Mouse (Mus musculus): ENCODE data around the gene Rapgef4.

Rapgef4 gene

DNA sequence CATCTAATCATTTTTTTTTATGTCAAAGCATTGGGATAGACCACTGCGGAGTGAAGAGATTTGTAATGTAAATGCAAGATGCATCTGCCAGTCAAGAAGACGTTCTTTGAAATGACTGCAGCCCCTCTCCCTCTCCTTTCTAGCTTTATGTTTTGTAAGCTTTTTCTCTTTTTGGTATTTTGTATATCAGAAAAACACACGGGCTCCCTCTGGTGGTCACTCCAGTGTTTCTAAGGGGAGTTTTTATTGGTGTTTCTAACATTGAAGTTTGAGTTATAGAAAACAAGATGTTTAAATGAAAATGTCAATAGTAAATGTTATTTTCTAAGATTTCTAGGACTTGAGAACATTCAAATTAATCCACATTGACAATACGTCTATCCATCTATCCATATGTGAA, 168.0 kb downstream of the Rapgef4 start:
- DNase-seq (ENCODE audit: low spot score): peak; percentile 74

DNA sequence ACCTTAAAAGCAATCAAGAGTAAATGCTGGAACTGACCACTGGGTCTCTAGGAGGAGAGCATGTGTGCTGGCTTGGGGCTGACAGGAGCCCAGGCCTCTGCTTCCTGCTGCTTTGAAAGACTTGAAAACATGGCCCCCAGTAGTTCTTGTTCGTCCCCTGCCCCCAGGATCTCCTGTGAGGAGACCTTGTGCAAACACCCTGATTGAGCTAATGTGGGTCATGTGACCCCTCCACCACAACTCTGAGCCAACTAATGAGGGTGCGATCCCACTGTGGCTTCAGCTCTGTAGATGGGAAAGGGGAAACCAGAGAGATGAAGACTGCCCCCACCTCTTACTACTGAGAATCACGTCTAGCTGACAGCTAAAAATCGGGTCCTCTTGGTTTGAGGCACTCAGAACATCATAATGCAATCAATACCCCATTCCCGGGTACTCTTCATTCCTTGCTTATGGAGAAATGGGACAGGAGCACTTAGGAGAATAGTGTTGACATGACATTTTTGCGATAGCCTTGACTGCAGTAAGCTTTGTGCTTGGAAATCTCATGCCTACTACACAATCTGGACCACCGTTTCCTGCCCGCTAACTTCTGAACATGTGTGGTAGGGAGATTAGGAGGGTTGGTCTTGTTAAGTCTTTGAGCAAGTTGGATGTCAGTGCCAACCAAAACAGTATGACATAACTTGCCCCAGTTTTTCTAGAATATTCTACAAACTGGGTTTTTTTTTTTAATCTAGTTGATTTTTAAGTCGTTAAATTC, 170.9 kb downstream of the Rapgef4 start:
- no peak for DNase-seq (ENCODE audit: low spot score)

DNA sequence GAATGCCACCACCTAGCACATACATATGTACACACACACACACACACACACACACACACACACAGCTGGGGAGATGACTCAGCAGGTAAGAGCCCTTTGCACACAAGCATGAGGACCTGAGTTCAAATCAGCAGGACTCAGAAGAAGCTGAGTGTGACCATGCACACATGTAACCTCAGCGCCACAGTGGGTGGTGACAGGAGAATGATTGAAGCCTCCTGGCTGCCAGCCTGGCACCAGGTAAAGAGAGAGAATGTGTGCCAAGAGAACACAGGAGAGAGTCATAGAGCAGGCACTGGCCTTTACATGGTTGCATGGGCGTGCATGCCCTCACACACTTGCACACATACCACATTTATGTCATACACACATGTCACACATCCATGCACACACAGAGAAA, 171.7 kb downstream of the Rapgef4 start:
- no peak for DNase-seq (ENCODE audit: low spot score)

- no peak for DNase-seq (ENCODE audit: low spot score)
These were observed 172.8 kb downstream of the Rapgef4 start for GRCm38 (mm10) chr2:72153851-72154250.

DNA sequence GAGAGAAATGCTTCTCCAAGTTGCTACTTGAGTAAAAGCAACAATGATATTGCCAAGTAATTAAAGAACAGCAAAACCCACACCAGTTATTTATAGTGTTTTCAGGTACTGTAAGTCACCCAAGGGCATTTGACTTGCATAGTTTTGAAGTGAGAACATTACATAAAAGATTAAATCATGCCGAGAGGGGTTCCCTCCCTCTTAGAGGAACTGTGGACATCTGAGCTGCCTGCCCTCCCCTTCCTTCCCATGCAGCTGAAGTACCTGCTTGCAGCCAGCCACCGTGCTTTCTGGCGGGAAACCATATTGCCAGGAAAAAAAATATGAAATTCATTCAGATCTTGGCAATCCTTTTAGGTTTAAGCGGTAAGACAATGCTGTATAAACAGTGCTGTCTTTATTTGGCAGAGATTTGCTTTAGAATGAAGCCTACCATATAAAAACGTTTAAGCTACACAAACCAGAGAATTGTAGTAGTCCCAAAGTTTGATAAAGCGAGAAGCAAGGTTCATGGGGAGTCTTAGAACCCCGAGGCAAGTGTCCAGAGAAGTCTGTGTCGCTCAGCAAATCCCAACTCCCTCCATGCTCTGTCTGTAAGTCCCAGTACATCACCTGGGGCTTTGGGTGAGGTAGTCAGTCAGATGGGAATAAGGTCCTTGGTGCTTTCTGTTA, 174.2 kb downstream of the Rapgef4 start:
- no peak for DNase-seq (ENCODE audit: low spot score)

- no peak for DNase-seq (ENCODE audit: low spot score)
These were observed 175.4 kb downstream of the Rapgef4 start for GRCm38 (mm10) chr2:72156484-72156883.

DNA sequence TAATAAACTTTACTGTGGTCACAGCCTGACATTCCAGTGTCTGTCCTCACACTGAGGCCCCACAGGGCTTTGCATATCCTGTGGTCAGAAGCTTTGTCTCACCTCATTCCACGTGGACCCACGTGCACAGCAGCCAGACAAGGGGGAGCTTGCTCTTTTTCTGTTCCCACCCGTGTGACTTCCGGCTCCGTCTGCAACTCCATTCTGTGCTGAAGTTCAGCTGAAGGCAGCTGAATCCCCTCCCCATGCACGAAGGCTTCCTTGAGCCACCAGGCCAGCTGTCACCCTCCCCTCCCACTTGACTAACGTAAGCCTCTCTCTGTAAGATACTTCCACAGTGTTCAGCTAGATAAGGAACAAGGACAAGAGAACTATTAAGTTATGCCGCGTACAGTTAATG, 176.5 kb downstream of the Rapgef4 start:
- DNase-seq (ENCODE audit: low spot score): no peak

- DNase-seq (ENCODE audit: low spot score): no peak
These were observed 177.0 kb downstream of the Rapgef4 start for GRCm38 (mm10) chr2:72158045-72158444.

DNA sequence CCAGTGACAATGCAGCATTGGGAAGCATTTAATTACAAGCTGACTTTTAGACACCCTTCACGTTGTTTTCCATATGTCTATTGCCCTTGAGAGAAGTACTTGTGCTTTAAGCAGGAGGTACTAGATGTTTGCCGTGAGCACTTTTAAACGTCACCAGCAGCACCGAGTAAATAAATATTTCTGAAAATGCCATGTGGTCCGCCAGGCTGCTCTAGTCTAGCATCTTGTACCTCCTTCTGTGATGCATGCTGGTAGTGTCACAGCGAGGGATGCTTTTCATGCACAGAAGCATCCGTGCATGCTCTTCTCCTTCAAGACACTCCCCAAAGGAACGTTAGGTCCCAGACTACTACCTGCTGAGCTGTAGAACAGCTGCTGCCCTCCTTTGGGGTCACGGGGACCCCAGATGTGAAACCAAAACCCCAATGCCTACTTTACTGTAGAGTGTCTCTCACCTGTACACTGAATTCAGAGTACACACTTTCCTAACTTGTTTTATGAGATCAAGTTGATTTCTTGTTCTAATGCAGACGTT, 177.7 kb downstream of the Rapgef4 start:
- DNase-seq (ENCODE audit: low spot score): no peak

GRCm38 (mm10) chr2:72159281-72159680, 178.2 kb downstream of the Rapgef4 start:
- no peak for DNase-seq (ENCODE audit: low spot score)

DNA sequence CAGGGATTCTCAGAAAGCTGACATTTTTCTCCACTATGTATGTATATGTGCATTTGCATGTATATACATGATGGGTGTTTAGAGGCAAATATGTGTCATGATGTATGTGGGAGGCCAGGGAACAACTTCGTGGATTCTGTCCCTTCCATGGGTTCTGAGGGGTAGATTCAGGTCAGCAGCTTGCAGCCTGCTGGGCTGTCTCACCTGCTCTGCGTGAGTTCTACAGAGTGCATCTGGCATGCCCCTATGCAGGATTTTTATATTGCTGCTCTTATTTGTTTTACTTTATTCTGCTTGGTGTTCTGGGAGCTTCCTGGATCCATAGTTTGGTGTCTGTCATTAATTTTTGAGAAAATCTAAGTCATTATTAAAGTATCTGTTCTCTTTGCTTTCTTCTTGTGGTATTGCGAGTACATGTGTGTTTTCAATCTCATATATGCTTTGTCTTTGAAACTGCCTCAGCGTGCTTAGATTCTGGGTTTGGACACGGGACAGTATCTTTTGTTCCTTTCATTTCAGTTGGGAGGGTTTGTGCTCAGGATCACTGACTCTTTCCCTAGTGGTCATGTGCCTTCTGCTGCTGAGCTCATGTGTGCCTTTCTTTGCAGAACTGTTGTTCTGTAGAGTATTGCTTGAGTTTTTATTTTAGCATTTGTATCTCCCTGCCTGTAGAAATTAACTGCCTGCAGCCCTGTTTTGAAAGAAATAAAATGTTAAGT, 184.3 kb downstream of the Rapgef4 start:
- no peak for DNase-seq (ENCODE audit: low spot score)

GRCm38 (mm10) chr2:72169451-72170100, 188.5 kb downstream of the Rapgef4 start:
- no peak for DNase-seq (ENCODE audit: low spot score)

DNA sequence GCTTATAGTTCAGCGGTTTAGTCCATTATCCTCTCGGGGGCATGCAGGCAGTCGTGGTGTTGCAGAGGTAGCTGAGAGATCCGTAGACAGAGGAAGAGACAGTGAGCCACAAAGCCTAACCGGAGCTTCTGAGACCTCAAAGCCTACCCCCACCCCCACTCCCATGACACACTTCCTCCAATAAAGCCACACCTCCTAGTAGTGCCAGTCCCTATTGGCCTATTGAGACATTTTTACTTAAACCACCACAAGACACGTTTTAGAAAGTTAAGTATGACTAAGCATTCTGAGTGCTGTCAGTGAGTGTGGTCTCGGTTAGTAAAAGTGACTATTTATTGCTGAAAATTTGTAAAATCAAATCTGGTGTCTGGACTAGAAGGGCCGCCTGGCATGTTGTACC, 189.5 kb downstream of the Rapgef4 start:
- no peak for DNase-seq (ENCODE audit: low spot score)

- no peak for DNase-seq (ENCODE audit: low spot score)
These were observed 190.2 kb downstream of the Rapgef4 start for GRCm38 (mm10) chr2:72171204-72171603.

DNA sequence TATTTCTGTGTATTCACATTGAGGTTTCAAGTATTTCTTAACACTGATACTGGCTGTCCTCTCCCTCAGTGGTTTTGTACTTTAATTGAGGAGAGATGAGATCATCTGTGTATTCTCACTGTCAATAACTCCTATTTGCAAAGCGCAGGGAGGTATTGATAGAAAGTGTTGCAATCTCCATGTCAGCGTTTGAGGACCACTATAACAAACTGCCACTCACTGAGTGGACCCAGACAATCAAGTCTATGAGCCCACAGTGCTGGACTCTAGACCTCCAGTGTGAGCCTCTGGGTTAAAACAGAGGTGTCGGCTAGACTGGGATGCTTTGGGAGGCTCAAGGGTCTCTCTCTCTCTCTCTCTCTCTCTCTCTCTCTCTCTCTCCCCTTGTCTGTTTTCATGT, 192.0 kb downstream of the Rapgef4 start:
- no peak for DNase-seq (ENCODE audit: low spot score)

- DNase-seq (ENCODE audit: low spot score): no peak
These were observed 192.8 kb downstream of the Rapgef4 start for GRCm38 (mm10) chr2:72173844-72174243.

DNA sequence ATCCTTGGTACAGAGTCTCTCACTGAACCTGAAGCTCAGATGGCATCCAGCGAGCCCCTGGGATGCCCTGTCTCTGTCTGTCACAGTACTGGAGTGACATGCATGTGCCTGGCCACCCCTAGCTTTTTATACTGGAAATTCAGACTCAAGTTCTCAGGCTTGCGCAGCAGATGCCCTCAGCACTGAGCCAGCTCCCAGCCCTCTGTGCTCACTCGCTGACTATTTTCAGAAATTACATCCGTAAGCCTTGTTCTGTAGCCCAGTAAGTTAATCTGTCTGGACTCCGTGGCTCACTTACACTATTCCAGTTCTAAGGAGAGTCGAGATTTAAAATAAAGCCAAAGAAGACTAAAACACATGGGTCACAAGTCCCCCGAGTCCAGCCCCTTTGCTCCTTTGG, 194.5 kb downstream of the Rapgef4 start:
- DNase-seq (ENCODE audit: low spot score): no peak

DNA sequence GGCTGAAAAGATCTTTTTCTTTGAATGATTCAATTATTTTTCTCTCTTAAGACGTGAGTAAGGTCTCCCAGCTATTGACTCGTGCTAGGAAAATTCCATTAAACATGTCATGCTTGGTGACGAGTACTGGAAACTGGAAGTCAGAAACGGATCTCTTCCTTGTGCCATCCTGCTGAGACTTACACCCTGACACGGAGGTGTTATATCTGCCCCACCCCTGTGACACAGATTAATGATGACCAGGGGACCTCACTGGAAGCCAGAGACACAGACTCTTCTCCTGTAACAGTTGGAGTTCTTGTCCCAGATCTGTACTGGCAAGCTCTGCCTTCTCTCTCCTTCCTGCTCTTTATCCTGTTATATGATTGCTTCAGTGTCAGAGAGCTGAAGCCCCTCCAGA, 194.9 kb downstream of the Rapgef4 start:
- DNase-seq (ENCODE audit: low spot score): no peak

- DNase-seq (ENCODE audit: low spot score): no peak
These were observed 196.4 kb downstream of the Rapgef4 start for GRCm38 (mm10) chr2:72177214-72178023.

DNA sequence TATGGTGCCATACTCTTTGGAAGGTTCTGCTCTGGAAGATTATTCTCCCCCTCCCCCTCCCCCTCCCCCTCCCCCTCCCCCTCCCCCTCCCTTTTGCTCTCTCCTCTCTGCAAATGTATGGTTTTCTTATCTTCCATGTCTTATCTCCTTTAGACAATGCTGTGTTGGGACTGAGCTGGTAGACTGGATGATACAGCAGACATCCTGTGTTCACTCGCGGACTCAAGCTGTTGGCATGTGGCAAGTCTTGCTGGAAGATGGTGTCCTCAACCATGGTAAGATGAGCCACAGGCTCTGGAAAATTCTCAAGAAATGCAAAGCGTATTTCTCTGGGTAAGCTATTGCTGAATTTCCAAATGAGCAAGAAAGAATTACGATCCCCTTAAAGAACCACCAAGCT, 197.0 kb downstream of the Rapgef4 start:
- no peak for DNase-seq (ENCODE audit: low spot score)

- no peak for DNase-seq (ENCODE audit: low spot score)
These were observed 197.5 kb downstream of the Rapgef4 start for GRCm38 (mm10) chr2:72178515-72178914.
